Mouse (Mus musculus): Measurements from ENCODE around the gene Smtn. TPM values are rescaled to one million over a fixed set of nuclear protein-coding genes. Genes with fewer than 3 reads are reported as not detected.
A peak's percentile ranks its signal among the peaks of the same experiment; 100 is the strongest.

Smtn gene
- total RNA-seq, 2 experiments from 2014 or later, result 8.3 to 10.5 TPM

GRCm38 (mm10) chr11:3548564-3549295 is 8.3 kb upstream of the Smtn start:
- no peak for ATAC-seq (replicated peaks; ENCODE audit: poor library complexity, severe bottlenecking)

GRCm38 (mm10) chr11:3547969-3548368 is 7.6 kb upstream of the Smtn start:
- no peak for ATAC-seq (replicated peaks; ENCODE audit: poor library complexity, severe bottlenecking)

- no peak for ATAC-seq (replicated peaks; ENCODE audit: poor library complexity, severe bottlenecking)
These were observed 6.6 kb upstream of the Smtn start for GRCm38 (mm10) chr11:3547047-3547446.

- no peak for ATAC-seq (replicated peaks; ENCODE audit: poor library complexity, severe bottlenecking)
These were observed 5.8 kb upstream of the Smtn start for GRCm38 (mm10) chr11:3546242-3546562.

GRCm38 (mm10) chr11:3545531-3546241 is 5.3 kb upstream of the Smtn start:
- ATAC-seq (replicated peaks; ENCODE audit: poor library complexity, severe bottlenecking), result peak; percentile 81

- ATAC-seq (replicated peaks; ENCODE audit: poor library complexity, severe bottlenecking), result no peak
These were observed 4.0 kb upstream of the Smtn start for GRCm38 (mm10) chr11:3544409-3544808.

- no peak for ATAC-seq (replicated peaks; ENCODE audit: poor library complexity, severe bottlenecking)
These were observed 2.6 kb upstream of the Smtn start for GRCm38 (mm10) chr11:3543001-3543400.

GRCm38 (mm10) chr11:3541932-3542331 is 1.5 kb upstream of the Smtn start:
- no peak for ATAC-seq (replicated peaks; ENCODE audit: poor library complexity, severe bottlenecking)

GRCm38 (mm10) chr11:3539826-3540196 is 601 bp downstream of the Smtn start:
- no peak for ATAC-seq (replicated peaks; ENCODE audit: poor library complexity, severe bottlenecking)

- ATAC-seq (replicated peaks; ENCODE audit: poor library complexity, severe bottlenecking), result peak; percentile 65
These were observed 1.1 kb downstream of the Smtn start for GRCm38 (mm10) chr11:3539111-3539825.

- ATAC-seq (replicated peaks; ENCODE audit: poor library complexity, severe bottlenecking), result no peak
These were observed 2.1 kb downstream of the Smtn start for GRCm38 (mm10) chr11:3538341-3538740.

GRCm38 (mm10) chr11:3537711-3538110 is 2.7 kb downstream of the Smtn start:
- no peak for ATAC-seq (replicated peaks; ENCODE audit: poor library complexity, severe bottlenecking)

GRCm38 (mm10) chr11:3536745-3537333 is 3.6 kb downstream of the Smtn start:
- ATAC-seq (replicated peaks; ENCODE audit: poor library complexity, severe bottlenecking), result no peak

GRCm38 (mm10) chr11:3536082-3536481 is 4.3 kb downstream of the Smtn start:
- no peak for ATAC-seq (replicated peaks; ENCODE audit: poor library complexity, severe bottlenecking)

GRCm38 (mm10) chr11:3535406-3535986 is 4.9 kb downstream of the Smtn start:
- ATAC-seq (replicated peaks; ENCODE audit: poor library complexity, severe bottlenecking), result peak; percentile 66

GRCm38 (mm10) chr11:3534956-3535355 is 5.5 kb downstream of the Smtn start:
- peak; percentile 35 for ATAC-seq (replicated peaks; ENCODE audit: poor library complexity, severe bottlenecking)

GRCm38 (mm10) chr11:3533406-3533932 is 6.9 kb downstream of the Smtn start:
- ATAC-seq (replicated peaks; ENCODE audit: poor library complexity, severe bottlenecking), result no peak

- ATAC-seq (replicated peaks; ENCODE audit: poor library complexity, severe bottlenecking), result no peak
These were observed 8.1 kb downstream of the Smtn start for GRCm38 (mm10) chr11:3532101-3532931.

- ATAC-seq (replicated peaks; ENCODE audit: poor library complexity, severe bottlenecking), result no peak
These were observed 8.8 kb downstream of the Smtn start for GRCm38 (mm10) chr11:3531634-3532033.

GRCm38 (mm10) chr11:3530731-3531130 is 9.7 kb downstream of the Smtn start:
- ATAC-seq (replicated peaks; ENCODE audit: poor library complexity, severe bottlenecking), result no peak
